Mouse (Mus musculus) fat pad, adult 2 months (tissue): ENCODE results near the gene Syt14.

Source experiments
- DNase-seq: peaks from one replicate; pipeline ENCODE4 v3.0.0-alpha.2; 2011; ENCODE audit warnings: low read depth, low spot score; ENCODE audit errors: extremely low read depth

The Syt14 gene

DNA sequence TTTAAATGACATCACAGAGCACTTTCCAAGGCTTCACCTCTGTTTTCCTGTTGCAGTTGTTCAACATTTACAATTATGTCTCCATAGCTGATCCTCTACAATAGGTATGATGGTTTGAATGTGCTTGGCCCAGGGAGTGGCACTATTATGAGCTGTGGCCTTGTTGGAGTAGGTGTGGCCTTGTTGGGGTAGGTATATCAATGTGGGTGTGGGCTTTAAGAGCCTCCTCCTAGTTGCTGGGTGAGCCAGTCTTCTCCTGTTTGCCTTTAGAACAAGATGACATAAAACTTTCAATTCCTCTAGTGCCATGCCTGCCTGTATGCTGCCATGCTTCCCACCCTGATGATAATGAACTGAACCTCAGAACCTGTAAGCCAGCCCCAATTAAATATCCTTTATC is 42.1 kb downstream of the Syt14 start:
- DNase-seq = no peak

DNA sequence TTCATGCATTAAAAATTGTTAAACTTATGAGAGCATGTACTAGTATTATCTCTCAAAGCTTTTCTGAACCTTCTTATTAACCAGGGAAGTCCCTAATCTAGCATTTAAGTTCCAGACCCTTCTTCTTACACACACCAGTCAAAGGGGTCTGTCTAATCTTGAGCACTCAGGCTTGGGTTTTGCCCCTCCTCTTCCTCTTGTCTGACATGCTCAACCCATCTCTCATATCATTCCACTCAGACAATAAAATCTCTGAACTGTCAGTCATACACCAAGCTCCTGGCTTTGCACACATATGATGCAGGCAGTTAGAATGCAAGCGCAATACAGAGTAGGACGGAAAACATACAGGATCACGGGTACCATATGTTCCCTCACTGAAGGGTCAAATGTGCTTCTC is 48.4 kb downstream of the Syt14 start:
- no peak for DNase-seq

DNA sequence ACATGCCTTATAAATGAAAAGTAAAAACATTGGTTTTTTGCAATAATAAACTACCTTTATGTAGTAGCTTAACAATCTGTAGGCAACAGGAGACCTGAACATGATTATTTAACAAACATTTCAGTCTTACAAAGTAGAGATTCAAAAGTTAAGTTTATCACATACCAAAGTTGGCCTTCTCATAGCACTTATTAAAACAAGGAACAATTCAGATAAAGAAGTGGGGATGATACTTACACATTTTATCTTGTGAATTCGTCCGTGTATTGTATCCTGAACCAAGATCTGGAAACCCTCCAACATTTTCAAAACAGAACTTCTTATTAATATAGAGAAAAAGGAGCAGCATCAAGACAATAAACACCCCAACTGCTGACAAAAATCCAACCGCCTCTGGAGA is 49.1 kb downstream of the Syt14 start:
- DNase-seq = no peak

DNA sequence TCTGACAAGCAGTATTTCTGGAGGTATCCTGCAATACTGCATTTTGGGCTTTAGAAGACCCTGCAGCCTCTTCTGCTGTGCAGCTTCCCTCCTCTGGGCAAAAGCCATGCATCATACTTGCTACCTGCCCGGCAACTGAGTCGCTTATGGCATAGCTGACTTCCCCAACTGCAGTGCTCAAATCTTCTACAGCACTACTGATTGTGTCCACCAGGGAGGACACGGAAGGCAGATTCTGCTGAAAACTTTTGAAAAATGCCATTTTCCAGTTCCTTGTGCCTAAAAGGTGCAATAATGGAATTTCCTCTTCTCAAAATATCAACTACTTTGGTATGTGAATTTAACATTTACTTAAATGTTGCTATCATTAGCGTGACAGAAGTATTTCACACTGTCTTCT is 51.2 kb downstream of the Syt14 start:
- DNase-seq = no peak

DNA sequence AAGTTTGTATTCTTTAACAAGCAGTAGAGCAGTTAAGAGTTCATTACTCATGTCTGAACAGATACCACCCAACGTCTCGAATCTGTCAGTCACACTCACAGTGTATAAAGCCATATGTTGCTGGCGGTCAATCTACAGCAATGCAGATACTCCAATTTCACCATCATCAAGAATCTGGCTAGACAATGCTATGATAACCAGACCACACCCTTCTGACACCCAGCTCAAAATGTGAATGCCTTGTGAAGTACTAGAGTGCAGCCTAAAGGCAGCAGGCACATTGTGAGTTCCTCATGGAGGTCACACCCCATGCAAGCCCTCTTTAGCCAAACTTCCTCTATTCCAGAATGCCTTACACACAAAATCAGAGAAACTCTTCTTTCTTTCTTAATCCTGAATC is 53.9 kb downstream of the Syt14 start:
- no peak for DNase-seq

DNA sequence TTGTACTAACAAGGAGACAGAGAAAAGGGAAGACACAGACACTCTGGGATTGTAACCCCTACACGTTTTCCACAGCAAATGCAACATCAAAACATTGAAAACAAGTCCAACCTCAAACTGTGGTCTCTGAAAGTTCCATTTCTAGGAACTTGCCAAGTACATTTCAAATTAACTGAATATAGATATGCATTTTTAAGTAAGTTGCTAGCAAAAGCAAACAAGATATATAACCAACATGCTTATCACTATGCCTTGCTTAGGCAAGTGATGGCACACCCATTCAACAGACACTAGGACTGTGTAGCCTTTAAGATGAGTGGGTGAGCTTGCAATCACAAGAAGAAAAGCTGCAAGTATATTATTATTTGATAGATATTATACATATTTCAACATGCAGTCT is 54.5 kb downstream of the Syt14 start:
- DNase-seq = no peak

DNA sequence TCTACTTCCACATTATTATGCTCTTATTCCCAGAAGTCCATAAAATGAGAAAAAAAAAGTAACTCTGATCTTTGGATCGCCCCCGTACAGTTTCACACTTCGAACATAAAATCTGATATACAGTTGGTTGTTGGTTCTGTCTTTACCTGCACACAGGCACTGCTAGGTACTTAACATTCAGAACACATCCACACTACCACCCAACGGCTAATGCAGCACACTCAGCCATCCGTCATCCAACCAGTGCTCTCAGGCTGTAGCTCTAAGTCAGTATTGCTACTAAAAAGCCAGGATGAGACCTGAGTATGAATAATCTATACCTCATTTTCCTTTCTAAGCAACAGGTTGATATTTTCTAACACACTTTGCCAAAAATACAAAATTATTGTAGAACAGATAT is 73.3 kb downstream of the Syt14 start:
- DNase-seq = no peak

DNA sequence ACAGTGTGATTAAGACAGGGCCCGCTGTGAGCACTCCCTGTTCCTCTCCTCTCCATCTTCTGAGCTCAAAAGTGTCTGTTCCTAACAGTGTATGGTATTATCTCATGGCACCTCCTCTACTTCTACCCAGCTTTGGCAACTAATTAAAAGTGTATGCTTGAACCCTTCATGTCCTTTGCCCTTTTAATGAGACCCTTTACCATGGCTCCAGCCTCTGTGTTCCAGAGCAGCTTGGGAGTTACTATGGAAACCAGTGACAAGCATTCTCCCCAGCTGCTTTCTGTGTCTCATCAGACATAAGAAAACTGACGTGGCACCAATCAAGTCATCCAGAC is 87.8 kb downstream of the Syt14 start:
- no peak for DNase-seq

DNA sequence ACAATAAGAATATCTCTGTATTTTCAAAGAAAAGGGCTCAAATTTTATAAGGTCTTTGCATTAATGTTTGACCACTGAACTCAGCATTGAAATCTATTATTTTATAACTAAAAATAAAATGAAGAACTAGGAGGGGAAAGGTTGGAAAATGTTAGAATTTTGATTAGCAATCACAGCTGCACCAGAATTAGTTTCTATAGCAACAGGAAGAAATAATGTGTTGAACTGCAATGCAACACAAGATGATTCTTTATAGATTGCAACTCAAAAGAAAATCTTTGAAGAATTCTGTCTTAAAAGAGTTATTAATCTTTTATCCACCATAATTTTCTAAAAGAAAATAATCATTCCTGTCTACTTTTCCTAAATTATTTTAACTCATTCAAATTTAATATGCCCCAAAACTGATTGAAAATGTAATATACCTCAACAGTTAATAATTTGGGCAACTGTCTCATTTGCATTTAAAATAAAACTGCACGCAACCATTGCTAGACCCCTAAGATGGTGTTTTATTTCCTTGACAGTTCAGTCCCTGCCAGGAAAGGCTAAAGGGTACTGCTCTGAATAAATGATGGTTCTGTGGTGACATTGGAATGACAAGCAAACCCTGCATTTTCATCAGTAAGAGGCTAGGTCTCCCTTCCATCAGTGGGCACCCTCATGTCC is 88.3 kb downstream of the Syt14 start:
- no peak for DNase-seq

DNA sequence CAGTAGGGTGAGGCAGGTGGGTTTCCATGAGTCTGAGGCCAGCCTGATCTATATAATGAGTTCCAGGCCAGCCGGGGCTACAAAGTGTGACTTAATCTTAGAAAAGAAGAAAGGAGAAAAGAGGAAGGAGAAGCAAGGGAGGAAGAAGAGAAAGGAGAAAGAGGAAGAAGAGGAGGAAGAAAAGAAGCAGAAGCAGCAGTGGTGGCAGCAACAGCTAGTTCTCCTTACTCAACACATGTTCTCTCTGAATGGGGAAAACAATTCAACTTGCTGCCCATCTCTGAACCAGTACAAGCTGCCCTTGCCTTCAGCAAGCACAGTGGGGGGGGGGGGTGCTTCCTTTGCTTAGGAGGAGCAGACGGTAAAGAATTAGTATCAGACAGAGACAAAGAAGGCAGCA is 96.5 kb downstream of the Syt14 start:
- no peak for DNase-seq

DNA sequence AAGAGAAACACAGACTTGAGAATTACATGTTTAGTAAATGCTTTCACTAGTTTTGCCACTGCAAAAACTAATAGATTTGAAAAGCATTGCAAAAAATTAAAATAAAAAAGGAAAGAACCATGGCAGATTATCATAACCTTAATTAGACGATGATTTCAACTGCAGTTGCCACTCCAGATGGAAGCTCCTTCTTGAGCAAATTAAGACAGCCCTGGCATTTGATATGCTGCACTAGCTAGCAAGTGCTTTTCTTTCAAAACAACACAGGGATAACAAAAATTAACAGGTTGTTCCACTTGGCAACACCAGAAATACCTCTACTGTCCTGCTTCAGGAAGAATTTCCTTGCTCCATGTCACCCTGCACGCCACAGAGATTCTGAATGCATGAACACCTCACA is 97.6 kb downstream of the Syt14 start:
- no peak for DNase-seq

DNA sequence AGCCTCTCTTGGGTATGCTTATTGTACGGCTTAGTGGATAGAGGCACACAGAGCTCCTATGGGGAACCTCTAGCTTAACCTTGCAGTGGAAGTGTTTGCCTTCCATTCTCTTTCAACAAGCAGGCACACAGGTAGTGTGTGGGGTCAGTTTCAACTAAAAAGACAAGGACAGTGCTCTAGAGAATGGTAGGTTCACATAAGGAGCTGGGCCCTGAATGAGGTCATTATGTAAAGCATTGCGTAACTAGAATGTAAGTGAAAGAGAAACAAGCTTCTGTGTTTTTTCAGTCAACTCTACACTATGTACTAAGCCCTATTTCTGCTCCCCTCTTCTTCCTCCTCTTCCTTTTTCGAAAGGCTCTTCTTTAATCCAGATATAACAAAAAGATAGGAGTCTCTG is 103.8 kb downstream of the Syt14 start:
- DNase-seq = no peak

DNA sequence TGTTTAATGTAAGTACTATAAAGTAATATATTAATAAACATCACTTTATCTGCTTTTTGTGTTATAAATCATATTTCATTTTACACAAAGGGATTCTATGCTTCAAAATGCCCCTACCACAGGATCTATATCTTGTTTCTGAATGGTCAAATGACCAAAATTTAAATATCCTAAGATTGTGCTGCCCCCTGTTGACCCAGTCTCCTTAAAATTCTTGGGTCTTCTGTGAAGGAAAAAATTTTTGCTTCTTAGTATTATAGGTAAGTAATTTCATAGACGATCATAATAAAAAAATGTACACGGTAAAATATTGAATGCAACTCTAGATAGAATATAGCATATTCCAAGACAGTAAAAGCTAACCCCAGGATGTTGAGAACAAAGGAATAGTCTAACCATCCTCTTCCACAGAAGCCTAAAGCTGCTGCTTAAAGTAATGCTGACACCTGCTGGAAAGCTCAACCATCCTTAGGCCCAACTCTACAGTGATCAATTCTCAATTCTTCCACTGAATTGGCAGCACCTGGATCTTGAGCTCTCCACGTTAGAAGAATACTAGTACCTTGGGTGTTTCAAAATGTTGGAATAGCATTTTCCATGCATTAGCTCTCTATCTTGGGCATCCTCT is 123.4 kb downstream of the Syt14 start:
- no peak for DNase-seq

DNA sequence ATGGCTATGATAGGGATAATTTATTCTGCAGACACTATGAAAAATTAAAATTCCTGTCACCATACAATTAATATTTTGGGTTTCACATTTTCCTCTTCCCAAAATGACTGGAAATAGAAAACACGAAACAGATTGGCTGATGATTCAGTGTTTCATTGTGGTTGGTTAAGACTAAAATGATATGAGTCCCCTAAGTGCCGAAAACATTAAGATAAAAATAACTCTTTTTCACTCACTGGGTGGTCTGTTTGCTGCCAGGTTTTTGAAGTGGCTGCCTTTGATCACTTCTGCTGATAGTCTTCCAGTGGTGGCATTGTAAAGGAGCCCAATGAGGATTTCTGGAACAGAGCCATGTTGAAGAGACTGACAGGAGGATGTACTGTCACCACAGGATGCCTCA is 134.1 kb downstream of the Syt14 start:
- DNase-seq = no peak

DNA sequence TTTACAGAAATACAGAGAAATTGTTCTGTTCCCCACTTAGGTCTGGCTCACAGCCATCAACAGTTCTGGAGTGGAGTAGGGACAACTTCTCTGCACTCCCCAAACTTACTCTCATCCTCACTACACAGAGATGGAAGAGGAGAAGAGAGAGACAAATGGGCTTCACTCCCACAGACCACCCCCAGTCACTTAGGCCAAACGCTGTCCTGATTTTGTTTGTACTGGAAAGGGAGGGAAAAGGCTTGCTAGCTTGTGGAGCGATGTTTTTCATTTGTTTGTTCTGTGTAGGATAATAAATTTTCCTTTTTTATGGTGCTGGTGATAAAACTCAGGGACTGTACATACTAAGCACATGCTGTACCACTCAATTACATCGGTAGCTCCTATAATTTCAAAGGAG is 134.7 kb downstream of the Syt14 start:
- DNase-seq = no peak

DNA sequence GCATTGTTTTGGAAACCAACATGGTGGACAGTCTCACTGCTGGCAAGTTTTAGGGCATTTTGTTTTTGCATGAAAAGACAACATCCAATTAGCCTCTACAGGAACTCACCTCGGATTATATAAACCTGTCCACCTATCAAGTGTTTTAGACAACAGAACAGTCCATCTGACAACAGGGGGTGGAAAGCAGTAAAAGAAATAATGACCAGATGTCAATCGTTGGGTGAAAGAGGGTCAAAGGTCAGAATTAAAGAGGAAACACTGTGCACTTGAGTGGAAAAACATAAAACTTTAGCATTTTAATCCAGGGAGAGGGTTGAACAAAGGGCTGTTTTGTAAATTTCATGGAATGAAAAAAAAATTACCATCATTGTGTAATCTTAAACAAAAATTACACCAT is 136.8 kb downstream of the Syt14 start:
- DNase-seq = no peak

DNA sequence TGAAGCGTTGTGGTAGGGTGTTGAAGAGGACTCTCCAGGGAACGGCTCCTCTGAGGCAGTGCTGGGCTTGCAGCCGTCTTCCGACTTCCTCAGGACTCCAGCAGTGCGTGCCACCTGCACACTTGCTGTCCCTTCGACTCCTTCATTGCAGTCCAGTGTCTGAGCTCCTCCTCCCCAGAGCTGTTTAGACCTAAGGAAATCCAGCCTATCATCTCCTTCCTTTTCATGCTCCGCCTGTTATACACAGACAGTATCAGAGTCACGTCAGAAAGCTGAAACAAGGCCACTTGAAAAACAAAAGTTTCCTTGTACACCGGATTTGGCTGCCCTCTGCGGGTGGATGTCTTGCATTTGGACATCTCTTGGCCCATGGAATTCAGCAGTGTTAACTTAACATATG is 138.4 kb downstream of the Syt14 start:
- DNase-seq = no peak

DNA sequence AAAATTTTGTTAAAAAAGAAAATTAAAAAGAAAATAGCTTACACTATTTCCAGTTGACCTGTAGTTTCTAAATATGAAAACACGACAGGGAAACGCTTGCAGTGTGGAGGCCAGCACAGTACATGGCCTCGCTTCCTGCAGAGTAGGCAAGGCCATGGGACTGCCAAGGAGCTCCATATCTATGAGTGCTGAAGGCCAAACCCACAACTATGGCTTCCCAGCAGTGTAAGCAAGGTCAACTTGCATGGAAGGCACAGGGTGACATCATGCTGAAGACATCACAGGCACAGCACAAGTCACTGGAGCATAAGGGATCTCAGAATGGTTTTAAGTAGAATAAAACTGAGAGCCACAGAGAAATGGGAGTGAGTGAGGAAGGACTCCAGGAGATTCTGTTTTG is 139.5 kb downstream of the Syt14 start:
- no peak for DNase-seq

DNA sequence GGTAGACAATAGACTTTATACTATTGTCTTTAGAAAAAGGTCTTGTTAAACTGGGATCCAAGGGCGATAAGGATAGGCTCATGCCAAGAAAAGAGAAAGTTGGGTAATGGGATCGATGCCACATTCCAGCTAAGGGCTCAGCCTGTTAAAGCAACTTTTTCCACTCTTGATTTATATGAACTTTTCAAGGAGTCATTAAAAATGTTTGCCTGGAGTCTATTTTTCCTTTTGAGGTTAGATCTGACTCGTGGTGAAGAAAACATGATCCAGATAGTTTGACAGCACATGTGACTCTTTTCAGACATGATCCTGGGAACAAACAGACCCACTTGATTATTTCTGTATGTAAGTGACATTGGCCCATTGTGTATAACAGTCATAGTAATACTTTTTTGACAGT is 144.9 kb downstream of the Syt14 start:
- no peak for DNase-seq

DNA sequence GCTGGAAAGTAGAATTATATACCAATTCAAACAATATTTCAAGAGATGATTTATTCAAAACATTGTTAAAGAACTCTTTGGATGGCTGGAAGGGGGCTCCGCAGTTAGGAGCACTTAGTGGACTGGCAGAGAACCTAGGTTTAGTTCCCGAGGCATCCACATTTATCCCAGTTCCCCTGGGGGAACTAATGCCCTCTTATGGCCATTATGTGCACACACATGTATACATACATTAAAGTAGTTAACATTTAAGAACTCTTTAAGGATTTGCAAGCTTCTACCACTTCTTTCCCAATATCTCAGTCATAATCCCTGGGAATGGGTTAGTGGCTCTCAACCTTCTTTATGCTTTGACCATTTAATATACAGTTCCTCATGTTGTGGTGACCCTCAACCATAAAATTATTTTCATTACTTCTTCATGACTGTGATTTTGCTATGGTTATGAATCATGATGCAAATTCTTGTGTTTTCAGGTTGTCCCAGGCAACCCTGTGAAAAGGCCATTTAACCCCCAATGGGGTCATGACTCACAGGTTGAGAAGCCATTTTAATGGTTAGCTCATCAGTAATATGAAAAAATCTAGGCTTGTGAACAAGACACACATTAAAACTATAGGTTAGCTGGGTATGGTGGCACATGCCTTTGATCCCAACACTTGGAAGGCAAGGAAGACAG is 152.8 kb downstream of the Syt14 start:
- no peak for DNase-seq

DNA sequence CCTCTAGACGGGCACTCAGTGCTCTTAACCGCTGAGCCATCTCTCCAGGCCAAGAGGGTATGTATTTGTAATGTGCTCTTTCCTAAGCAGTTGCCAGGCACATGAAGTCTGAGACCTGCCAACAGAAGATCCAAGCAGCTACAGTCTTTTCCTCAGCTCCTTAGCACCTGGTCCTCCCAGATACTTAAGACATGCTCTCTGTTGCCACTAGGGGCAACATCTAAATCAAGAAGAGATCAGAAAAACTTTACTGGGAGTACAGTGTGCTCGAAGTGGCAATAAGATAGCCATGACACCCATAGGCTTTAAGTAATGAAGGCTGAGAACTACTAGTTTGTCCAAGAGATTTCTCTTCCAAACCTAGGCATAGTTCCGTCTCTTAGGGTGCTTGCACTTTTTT is 155.4 kb downstream of the Syt14 start:
- no peak for DNase-seq

DNA sequence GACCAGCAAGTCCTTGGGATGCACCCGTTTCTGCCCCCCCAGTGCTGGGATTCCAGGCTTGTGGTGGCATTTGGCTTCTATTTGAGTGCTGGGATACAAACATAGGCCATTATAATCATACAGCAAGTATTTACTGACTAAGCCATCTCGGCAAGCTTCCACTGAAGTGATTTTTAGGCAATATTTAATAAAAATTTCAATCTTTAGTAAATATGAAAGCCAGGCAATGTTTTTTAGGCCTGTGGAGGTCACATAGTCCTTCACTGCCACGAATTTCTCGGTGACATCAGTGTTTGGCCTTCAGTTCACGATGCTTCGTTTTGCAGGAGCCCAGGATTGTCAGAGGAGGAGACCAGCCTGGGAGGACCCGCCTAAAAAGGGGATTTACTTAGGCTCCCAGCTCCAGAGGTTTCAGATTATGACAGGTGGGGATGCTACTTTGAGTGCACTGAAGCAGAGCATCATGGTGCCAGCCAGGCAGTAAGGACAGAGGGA is 156.4 kb downstream of the Syt14 start:
- no peak for DNase-seq

DNA sequence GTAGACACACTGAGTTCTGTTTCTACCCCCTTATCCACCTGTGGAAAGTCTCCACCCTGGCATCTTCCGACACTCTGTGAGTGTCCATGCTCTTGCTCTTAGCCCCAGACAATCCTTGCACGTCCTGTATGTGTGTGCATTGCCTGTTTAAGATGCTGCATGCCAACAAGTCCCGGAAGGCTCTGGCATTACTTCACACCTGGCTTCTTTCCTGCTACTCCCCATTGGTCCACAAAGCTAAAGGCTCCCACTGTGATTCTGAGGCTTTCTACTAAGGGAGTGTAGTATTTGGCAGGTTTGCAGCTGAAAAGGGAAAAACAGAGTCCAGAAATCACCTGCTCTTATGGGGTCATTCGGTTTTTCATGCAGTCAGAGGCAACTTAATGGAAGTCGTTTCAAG is 162.7 kb downstream of the Syt14 start:
- no peak for DNase-seq
